Mouse (Mus musculus): Measurements from ENCODE around the gene Tjp3. TPM values are rescaled to one million over a fixed set of nuclear protein-coding genes. Genes with fewer than 3 reads are reported as not detected.
A peak's percentile ranks its signal among the peaks of the same experiment; 100 is the strongest.

Gene Tjp3
- polyA plus RNA-seq, 1 experiment = 42.7 TPM

DNA sequence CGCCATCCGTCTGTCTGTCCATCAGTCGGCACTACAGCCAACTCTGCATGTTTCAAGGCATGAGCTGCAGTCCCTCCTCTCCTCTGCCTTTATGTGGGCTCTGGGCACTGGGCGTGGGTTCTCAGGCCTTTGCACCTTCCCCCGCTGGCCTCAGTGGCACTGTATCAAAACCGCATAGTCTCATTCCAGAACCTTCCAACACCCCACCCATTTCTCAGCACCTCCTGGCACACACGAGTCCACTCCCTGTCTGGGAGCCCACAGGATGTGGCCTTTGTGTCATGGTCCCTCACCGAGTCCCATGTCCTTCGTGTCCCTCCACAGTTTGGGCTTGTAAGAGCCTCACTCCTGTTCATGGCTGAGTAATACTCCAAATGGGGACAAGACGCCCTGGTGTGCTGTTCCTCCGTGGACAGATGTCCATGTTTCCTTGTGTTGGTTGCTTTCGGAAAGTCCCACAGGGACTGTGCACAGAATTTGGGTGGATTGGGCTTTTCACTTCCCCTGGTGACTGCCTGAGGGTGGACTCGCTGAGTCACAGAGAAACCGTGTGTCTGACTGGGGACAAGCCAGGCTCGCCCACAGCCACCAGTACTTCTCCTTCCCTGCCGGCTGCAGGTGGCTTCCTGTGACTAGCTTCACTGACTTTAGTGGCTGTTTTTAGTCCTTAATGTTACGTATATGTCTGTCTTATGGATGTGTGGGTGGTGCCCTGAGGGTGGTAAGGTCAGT, 7.2 kb upstream of the Tjp3 start:
- peaks cover 4% of the 10 kb centered on the region for H3K4me1 ChIP-seq (ENCODE audit: control insufficient read depth, insufficient read depth, low read length)
- no peak overlapping the region for H3K27ac ChIP-seq (ENCODE audit: insufficient read depth, low read length)
- no peaks in the 10 kb centered on the region for H3K27me3 ChIP-seq (ENCODE audit: control insufficient read depth, insufficient read depth, low read length, poor library complexity, severe bottlenecking)
- H3K9me3 ChIP-seq (replicated peaks; ENCODE audit: control insufficient read depth, insufficient read depth, low read length, poor library complexity, severe bottlenecking) = no peaks in the 10 kb centered on the region
- no peaks in the 10 kb centered on the region for H3K36me3 ChIP-seq (ENCODE audit: control insufficient read depth, insufficient read depth, low read length, poor library complexity, severe bottlenecking)
- H3K4me3 ChIP-seq (ENCODE audit: low read depth, low read length) = no peak overlapping the region
- TF ChIP-seq POLR2A (IDR thresholded peaks at IDR 0.05; ENCODE audit: insufficient read depth, low read length) (no peak), CTCF (IDR thresholded peaks at IDR 0.05; ENCODE audit: low read depth, low read length) (no peak), EP300 (IDR thresholded peaks at IDR 0.05; ENCODE audit: insufficient read depth, low read depth, low read length) (no peak)
- no peak overlapping the region for H3K9ac ChIP-seq (ENCODE audit: low read depth, poor library complexity, severe bottlenecking)

DNA sequence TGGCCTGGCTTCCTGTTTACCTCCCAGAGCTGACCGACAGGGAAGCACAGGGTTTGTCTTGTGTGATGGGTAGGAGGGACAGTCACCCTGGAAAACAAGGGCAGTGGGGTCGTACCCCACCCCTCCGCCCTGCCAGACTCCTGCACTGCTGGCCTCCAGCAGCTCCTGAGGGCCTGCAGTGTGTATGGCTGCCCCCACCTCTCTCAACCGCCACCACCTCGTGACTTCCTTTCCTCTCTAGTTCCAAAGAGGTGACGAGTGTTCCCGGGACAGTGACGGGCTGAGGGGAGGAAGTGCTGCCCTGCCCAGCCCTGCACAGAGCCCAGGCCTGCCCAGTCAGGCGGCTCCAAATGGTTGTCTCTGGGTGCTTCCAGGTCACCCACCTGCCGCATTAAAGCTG, 6.5 kb upstream of the Tjp3 start:
- no peaks in the 10 kb centered on the region for H3K36me3 ChIP-seq (ENCODE audit: control insufficient read depth, insufficient read depth, low read length, poor library complexity, severe bottlenecking)
- no peaks in the 10 kb centered on the region for H3K9me3 ChIP-seq (replicated peaks; ENCODE audit: control insufficient read depth, insufficient read depth, low read length, poor library complexity, severe bottlenecking)
- peaks cover 4% of the 10 kb centered on the region for H3K4me1 ChIP-seq (ENCODE audit: control insufficient read depth, insufficient read depth, low read length)
- H3K4me3 ChIP-seq (ENCODE audit: low read depth, low read length) = no peak overlapping the region
- no peak overlapping the region for H3K27ac ChIP-seq (ENCODE audit: insufficient read depth, low read length)
- no peaks in the 10 kb centered on the region for H3K27me3 ChIP-seq (ENCODE audit: control insufficient read depth, insufficient read depth, low read length, poor library complexity, severe bottlenecking)
- TF ChIP-seq CTCF (IDR thresholded peaks at IDR 0.05; ENCODE audit: low read depth, low read length) (no peak), POLR2A (IDR thresholded peaks at IDR 0.05; ENCODE audit: insufficient read depth, low read length) (no peak), EP300 (IDR thresholded peaks at IDR 0.05; ENCODE audit: insufficient read depth, low read depth, low read length) (no peak)
- H3K9ac ChIP-seq (ENCODE audit: low read depth, poor library complexity, severe bottlenecking) = no peak overlapping the region

DNA sequence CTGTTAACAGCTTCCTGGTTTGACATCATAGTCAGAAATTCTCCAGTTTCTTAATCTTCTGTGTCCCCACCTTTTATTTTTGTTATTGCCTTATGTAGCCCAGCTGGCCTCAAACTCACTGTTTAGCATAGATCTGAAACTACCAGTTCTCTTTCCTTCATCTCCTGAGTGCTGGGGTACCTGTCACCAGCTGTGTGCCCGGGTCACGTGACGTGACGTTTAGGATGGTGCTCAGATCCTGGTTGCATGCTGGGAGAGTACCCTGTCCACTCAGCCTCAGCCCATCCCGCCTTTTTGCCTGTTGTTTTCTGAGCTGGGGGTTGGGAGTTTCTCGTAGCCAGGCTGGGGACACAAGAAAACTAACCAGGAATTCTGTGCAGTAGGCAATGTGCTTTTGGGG, 5.9 kb upstream of the Tjp3 start:
- Histone ChIP-seq H3K4me3 (ENCODE audit: low read depth, low read length) (no peak overlapping the region), H3K9me3 (replicated peaks; ENCODE audit: control insufficient read depth, insufficient read depth, low read length, poor library complexity, severe bottlenecking) (no peaks in the 10 kb centered on the region), H3K27ac (ENCODE audit: insufficient read depth, low read length) (no peak overlapping the region), H3K4me1 (ENCODE audit: control insufficient read depth, insufficient read depth, low read length) (peaks cover 4% of the 10 kb centered on the region), H3K27me3 (ENCODE audit: control insufficient read depth, insufficient read depth, low read length, poor library complexity, severe bottlenecking) (no peaks in the 10 kb centered on the region), H3K36me3 (ENCODE audit: control insufficient read depth, insufficient read depth, low read length, poor library complexity, severe bottlenecking) (no peaks in the 10 kb centered on the region), H3K9ac (ENCODE audit: low read depth, poor library complexity, severe bottlenecking) (no peak overlapping the region)
- no peak for TF ChIP-seq POLR2A (IDR thresholded peaks at IDR 0.05; ENCODE audit: insufficient read depth, low read length)
- TF ChIP-seq EP300 (IDR thresholded peaks at IDR 0.05; ENCODE audit: insufficient read depth, low read depth, low read length) = no peak
- no peak for TF ChIP-seq CTCF (IDR thresholded peaks at IDR 0.05; ENCODE audit: low read depth, low read length)

DNA sequence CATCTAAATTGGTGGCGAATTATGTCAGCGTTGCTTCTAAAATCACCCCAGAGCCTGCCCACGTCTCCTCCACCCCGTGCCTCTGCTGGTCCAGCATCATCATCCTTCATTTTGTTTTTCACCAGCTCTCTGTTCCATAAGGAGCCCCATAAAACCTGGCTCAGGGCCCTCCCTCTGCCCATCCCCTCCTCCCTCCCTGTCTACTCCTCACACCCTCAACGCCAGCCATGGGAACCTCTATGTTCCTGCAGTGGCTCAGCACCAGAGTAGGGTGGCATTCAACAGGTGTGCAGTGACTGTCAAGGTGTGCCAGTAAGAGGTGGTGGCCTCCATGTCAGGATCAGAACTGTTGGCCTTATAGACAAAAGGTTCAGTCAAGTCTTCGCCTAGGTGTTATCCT, 3.8 kb upstream of the Tjp3 start:
- TF ChIP-seq POLR2A (IDR thresholded peaks at IDR 0.05; ENCODE audit: insufficient read depth, low read length) = no peak
- TF ChIP-seq EP300 (IDR thresholded peaks at IDR 0.05; ENCODE audit: insufficient read depth, low read depth, low read length) = no peak
- no peak for TF ChIP-seq CTCF (IDR thresholded peaks at IDR 0.05; ENCODE audit: low read depth, low read length)
- Histone ChIP-seq H3K9ac (ENCODE audit: low read depth, poor library complexity, severe bottlenecking) (no peak overlapping the region), H3K27me3 (ENCODE audit: control insufficient read depth, insufficient read depth, low read length, poor library complexity, severe bottlenecking) (no peaks in the 10 kb centered on the region), H3K4me1 (ENCODE audit: control insufficient read depth, insufficient read depth, low read length) (peaks cover 4% of the 10 kb centered on the region), H3K36me3 (ENCODE audit: control insufficient read depth, insufficient read depth, low read length, poor library complexity, severe bottlenecking) (no peaks in the 10 kb centered on the region), H3K9me3 (replicated peaks; ENCODE audit: control insufficient read depth, insufficient read depth, low read length, poor library complexity, severe bottlenecking) (no peaks in the 10 kb centered on the region), H3K4me3 (ENCODE audit: low read depth, low read length) (no peak overlapping the region), H3K27ac (ENCODE audit: insufficient read depth, low read length) (no peak overlapping the region)

DNA sequence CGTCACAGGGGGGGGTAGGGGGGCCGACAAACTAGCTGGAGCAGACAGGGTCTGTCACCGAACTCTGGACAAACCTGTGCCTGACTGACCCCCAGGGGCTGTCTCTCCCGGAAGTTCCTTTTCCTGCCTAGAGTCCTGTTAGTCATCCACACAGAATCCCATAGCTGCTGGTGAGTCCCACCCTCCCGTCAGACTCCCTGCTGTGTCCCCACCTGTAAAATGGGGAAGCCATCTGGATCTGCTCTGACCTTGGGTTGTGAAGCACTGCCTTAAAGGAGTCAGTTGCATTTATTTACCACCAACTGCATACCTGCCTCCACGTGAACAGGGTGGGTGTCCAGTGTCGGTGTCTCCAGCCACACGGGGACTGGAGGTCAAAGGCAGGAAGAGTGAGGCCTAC, 3.1 kb upstream of the Tjp3 start:
- peaks cover 4% of the 10 kb centered on the region for H3K4me1 ChIP-seq (ENCODE audit: control insufficient read depth, insufficient read depth, low read length)
- H3K9ac ChIP-seq (ENCODE audit: low read depth, poor library complexity, severe bottlenecking) = no peak overlapping the region
- TF ChIP-seq POLR2A (IDR thresholded peaks at IDR 0.05; ENCODE audit: insufficient read depth, low read length) (no peak), EP300 (IDR thresholded peaks at IDR 0.05; ENCODE audit: insufficient read depth, low read depth, low read length) (no peak), CTCF (IDR thresholded peaks at IDR 0.05; ENCODE audit: low read depth, low read length) (no peak)
- no peaks in the 10 kb centered on the region for H3K36me3 ChIP-seq (ENCODE audit: control insufficient read depth, insufficient read depth, low read length, poor library complexity, severe bottlenecking)
- 0 out of 2 replicates have a peak overlapping the region, but pooled peaks have one; percentile 8 for H3K4me3 ChIP-seq (ENCODE audit: low read depth, low read length)
- H3K9me3 ChIP-seq (replicated peaks; ENCODE audit: control insufficient read depth, insufficient read depth, low read length, poor library complexity, severe bottlenecking) = no peaks in the 10 kb centered on the region
- H3K27me3 ChIP-seq (ENCODE audit: control insufficient read depth, insufficient read depth, low read length, poor library complexity, severe bottlenecking) = no peaks in the 10 kb centered on the region
- no peak overlapping the region for H3K27ac ChIP-seq (ENCODE audit: insufficient read depth, low read length)

DNA sequence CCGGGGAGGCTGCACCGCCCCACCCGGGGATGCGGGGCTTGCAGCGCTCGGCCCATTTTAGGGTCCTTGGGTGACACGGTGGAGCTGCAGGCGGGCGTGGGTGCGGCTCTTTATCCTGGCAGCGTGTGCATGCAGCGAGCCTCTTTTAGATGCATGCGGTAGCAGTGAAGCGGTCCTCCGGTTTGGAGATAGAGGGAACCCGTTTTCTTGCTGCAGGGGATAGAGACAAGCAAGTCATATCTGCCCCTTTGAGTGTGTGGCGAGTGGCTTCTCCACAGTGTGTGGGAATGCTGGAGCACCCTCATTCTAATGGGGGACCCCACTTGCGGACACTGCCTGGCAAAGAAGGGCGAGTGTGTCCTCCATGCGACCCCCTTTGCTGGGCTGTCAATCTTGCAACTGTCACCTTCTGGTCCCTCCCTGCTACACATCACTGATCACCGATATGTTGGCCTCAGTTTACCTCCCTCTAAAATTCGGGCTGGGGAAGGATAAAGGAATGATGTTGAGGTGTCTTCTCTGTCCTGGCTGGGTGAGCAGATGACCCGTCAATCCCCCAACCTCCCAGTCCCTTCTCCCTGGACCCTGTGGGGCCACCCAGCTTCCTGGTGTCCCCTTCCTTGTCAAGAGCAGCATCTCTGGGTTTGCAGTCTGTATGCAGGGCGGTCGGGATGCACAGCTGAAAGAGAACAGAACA, 2.1 kb upstream of the Tjp3 start:
- no peak overlapping the region for H3K27ac ChIP-seq (ENCODE audit: insufficient read depth, low read length)
- H3K9me3 ChIP-seq (replicated peaks; ENCODE audit: control insufficient read depth, insufficient read depth, low read length, poor library complexity, severe bottlenecking) = no peaks in the 10 kb centered on the region
- H3K4me3 ChIP-seq (ENCODE audit: low read depth, low read length) = peak overlapping the region; percentile 84
- no peak for TF ChIP-seq CTCF (IDR thresholded peaks at IDR 0.05; ENCODE audit: low read depth, low read length)
- TF ChIP-seq EP300 (IDR thresholded peaks at IDR 0.05; ENCODE audit: insufficient read depth, low read depth, low read length) = no peak
- TF ChIP-seq POLR2A (IDR thresholded peaks at IDR 0.05; ENCODE audit: insufficient read depth, low read length) = no peak
- peaks cover 4% of the 10 kb centered on the region for H3K4me1 ChIP-seq (ENCODE audit: control insufficient read depth, insufficient read depth, low read length)
- H3K9ac ChIP-seq (ENCODE audit: low read depth, poor library complexity, severe bottlenecking) = peak overlapping the region; percentile 81
- no peaks in the 10 kb centered on the region for H3K27me3 ChIP-seq (ENCODE audit: control insufficient read depth, insufficient read depth, low read length, poor library complexity, severe bottlenecking)
- H3K36me3 ChIP-seq (ENCODE audit: control insufficient read depth, insufficient read depth, low read length, poor library complexity, severe bottlenecking) = no peaks in the 10 kb centered on the region

Measured in ES-Bruce4 (cell line).